Mouse (Mus musculus) kidney, postnatal 4 days (tissue): ENCODE measurements around the gene Ablim1.

Source experiments
- DNase-seq, 2 experiments: peaks; one replicate each; pipeline ENCODE4 v3.0.0; 2021; ENCODE audit warnings: mixed read lengths in 2 of 2

Gene Ablim1

DNA sequence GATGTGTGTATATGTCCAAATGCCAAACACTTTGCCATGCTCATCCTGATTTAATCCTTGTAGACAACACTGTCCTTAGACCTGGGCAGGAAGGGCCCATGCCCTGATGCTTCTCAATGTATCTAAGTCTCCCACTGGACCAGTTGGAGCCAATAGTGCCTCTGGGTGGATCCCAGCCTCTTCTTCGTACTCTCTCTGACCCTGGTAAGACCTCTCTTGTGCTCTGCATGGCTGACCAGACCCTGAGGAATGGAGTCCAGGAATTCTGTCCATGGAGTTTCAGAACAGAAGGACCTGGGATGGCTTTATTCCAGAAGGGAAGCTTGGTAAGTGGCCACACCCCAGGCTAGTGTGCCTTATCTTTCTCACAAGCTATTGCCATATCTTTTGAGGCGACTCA is 102.3 kb downstream of the Ablim1 start:
- DNase-seq = no peak

- peak; percentile 23 to 33 for DNase-seq
Observed at GRCm38 (mm10) chr19:57211444-57212111, 103.1 kb downstream of the Ablim1 start.

DNA sequence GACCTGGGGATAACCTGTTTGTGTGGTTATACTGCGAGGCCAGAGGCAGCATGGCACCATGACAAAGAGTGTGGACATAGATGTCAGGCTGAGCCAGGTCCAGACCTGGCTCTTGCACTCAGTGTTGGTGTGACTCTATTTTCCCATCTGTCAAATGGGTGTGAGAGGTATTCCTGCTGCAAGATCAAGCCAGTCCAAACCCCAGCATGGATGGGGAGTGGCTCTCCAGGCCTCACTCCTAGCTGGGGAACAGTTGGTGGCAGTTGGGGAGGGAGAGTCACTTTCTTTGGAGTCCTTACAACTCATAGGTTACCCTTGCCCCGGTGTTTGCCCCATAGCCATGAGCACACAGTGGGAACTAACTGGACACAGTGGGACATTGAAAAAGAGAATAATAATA is 103.8 kb downstream of the Ablim1 start:
- no peak for DNase-seq

DNA sequence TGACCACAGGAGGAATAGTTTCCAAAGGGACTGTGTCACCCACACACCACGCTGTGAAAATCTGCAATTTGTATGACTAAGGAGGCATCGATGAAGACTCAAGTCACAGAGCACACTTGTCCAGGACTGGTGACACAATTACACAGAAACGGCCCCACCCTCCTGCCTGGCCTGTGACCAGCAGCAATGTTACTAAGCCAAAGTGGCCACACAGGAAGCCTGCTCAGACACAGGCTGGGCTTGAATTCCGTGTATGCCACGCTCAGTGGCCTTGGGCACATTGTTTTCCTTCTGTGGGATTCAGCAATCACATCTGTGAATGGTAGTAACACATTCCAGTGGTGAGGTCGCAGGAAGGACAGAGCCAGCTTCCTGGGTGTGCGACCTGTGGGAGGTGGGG is 110.6 kb downstream of the Ablim1 start:
- peak in 1 of 2 experiments; percentile 53 for DNase-seq

GRCm38 (mm10) chr19:57202554-57202953 is 112.2 kb downstream of the Ablim1 start:
- DNase-seq = no peak

DNA sequence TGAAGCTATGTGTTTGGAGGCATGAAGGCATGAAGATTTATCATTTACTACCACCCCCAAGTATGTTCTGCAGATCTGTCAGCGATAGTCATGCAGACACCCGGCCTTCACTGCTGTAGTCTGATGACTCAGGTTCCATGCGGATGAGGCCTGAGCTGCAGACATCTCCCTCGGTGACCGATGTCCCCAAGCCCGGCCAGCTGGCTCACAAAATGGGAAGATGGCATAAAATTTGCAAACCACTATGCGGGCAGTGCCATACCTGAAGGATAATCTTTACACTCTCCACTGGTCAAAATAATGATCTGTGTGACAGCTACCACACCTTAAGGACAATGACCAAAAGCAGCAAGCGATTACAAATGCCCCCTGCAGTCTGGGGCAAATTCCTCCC is 113.6 kb downstream of the Ablim1 start:
- no peak for DNase-seq

GRCm38 (mm10) chr19:57200477-57201089 is 114.1 kb downstream of the Ablim1 start:
- peak; percentile 33 to 47 for DNase-seq

GRCm38 (mm10) chr19:57199361-57199760 is 115.4 kb downstream of the Ablim1 start:
- no peak for DNase-seq

GRCm38 (mm10) chr19:57198531-57198930 is 116.2 kb downstream of the Ablim1 start:
- no peak for DNase-seq

GRCm38 (mm10) chr19:57198029-57198428 is 116.7 kb downstream of the Ablim1 start:
- DNase-seq = no peak

- DNase-seq = peak; percentile 82 to 87
Observed at GRCm38 (mm10) chr19:57197043-57197817, 117.5 kb downstream of the Ablim1 start.

DNA sequence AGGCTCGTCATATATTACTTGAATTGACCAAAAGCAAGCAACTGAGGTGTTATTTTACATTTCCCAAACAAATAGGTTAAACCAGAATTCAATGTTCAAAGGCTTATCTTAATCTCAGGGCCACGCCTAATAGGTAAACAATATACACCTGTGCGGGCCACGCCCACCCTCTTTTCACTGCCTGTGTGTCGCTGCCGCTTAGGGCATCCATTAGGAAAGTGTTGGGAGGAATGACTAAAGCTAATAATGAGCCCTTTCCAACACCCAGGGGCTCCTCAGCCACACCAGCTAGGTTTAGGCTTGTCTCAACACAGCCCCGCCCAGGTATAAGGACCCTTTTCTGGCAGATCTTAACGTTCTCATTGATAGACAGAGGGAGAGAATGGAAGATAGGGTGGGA is 118.1 kb downstream of the Ablim1 start:
- DNase-seq = no peak

DNA sequence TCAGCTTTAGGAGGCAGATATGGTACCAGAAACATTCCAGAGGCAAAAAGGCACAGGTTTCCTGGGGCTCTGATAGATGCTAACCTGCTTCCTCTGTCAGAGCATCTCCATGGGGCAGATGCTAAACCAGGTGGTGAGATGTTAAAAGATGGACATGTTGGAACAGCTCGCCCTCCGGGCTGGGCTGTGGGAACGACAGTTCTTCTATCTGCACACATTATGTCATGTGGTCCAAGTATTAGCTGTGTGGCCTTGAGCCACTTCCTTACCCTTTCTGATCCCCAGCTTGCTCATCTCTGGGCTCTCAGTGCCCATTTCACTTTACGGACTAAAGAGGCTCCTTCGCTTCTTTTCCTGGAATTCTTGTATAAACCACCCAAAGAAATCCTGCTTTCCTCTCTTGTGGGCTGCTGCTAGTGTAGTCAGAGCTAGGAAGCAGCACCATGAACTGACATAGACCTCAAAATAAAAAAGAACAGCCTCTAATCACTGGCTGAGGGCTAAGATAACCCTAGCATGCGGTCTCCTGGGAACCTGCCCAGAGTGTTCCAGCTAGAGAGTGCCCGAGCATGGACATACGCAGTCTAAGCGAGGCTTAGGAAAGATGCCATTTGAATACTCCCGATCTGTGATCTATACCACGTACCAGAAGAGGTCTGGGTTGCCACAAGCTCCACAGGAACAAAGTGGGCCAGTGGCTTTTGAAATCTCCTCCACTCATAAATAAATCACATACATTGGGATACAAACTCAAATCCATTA is 119.4 kb downstream of the Ablim1 start:
- DNase-seq = no peak

- peak; percentile 67 to 75 for DNase-seq
Observed at GRCm38 (mm10) chr19:57193958-57194357, 120.8 kb downstream of the Ablim1 start.

DNA sequence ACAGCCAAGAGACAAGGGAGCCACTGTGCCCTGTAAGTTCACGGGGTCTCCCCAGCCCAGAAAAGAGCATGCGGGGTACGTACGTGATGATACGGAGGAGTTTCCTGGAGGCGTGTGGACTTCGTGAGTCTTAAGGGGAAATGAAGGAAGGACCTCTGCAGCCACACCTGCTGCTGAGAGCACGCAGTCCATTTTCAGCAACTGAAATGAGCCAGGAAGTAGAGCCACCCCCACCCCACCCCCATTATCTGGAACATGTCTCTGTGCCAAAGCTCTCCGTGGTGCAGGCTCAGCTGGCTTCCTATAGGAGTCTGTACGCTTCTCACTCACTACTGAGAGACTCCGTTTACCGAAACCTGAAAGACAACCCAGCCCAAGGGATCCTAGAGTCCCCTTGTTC is 121.3 kb downstream of the Ablim1 start:
- no peak for DNase-seq

DNA sequence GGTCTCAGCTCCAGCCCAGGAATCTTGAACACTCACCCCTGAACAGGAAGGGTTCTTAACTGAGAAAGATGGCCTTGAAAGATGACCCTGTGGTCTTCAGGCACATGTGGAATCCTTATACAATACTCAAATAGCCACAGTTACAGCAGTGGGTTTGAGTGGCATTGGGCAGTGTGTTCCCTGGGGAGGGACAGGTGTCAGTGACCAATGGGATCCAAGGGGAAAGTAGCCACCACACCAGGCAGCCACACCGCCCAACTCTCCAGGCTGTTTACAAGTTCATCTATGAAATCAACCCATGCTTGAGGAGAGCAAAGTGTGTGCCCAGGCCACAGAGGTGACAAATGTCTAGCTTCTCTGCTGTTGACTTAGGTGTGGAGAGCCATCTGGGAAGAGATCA is 123.6 kb downstream of the Ablim1 start:
- DNase-seq = no peak

DNA sequence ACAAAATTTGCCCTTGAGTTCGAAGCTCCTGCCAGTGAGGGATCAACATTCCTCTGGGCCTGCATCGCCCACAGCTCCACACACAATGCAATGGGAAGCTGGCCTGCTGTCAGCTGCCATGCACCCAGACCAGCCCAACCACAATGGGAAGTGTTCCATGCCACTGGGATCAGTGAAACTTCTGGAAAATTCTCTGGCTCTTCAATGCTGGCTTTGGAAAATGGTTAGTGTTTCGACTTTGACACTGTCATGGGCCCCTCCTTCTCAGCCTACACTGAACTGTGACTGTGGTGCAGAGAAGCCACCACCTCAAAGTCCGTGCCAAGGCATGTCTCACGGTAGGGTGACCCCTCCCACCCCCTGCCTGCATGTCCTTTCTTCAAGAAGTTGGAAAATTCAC is 125.3 kb downstream of the Ablim1 start:
- peak in 1 of 2 experiments; percentile 53 for DNase-seq

DNA sequence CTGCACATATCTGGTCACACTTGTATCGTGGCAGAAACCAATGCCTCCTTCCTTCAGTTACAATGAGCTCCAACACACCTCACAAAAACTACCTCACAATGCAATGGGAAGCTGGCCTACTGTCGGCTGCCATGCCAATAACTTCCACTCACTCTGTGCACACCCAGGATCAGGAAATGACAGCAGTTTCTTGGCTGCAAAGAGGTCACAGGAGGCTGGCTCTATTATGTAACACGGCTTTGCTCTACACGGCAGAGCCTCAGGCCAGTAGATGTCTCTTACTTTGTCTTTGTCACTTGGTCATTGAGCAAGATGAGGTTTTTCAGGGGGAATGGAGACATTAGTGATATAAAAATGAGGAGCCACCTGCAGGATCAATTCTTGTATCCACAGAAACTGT is 126.2 kb downstream of the Ablim1 start:
- DNase-seq = no peak

- no peak for DNase-seq
Observed at GRCm38 (mm10) chr19:57185021-57185420, 129.7 kb downstream of the Ablim1 start.

- no peak for DNase-seq
Observed at GRCm38 (mm10) chr19:57182938-57183720, 131.6 kb downstream of the Ablim1 start.

GRCm38 (mm10) chr19:57181852-57182528 is 132.7 kb downstream of the Ablim1 start:
- peak in 1 of 2 experiments; percentile 59 for DNase-seq

GRCm38 (mm10) chr19:57181317-57181716 is 133.4 kb downstream of the Ablim1 start:
- no peak for DNase-seq
